Mouse (Mus musculus): ENCODE data around the gene Slc47a1. TPM values are rescaled to one million over a fixed set of nuclear protein-coding genes. Genes with fewer than 3 reads are reported as not detected.
"Not testable (repeated sequence)": the region's sequence is repeated elsewhere in the genome, so short reads cannot be mapped to it uniquely, and the experiment has no call there.

Slc47a1 gene
- polyA plus RNA-seq, 1 experiment from 2014 or later, result 0.19 TPM

DNA sequence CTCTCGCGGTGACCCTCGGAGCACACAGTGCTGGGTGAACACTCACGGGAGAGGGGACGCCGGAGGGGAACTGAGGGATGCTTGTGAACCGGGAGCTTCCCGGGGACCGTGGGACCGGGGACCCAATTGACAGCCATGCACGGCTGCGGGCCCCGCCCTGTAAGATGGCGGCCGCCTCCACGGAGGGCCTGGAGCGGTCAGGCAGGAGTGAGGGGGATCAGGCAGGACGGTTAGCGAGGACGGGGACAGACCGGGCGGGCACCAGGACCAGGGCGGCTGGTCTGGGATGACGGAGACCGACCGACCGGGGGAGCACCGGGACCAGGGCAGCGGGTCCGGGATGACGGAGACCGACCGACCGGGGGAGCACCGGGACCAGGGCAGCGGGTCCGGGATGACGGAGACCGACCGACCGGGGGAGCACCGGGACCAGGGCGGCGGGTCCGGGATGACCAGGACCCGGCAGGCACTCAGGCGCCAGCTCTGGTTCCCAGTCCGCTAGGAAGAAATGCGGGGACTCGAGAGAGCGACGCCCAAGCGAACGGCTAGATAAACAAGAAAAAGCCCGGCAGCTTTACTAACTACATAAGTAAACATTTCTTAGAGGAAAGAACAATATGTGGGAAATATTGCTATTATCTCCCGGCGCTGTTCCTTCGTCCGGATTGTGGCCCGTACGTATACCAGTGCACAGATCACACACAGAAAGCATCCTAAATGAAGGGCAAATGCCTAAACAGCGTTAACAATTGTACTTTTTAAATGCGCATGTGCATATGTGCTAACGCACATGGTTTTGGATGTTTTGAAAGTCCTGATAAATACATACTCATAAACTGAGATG, 30.3 kb upstream of the Slc47a1 start:
- WGBS, result under 1% methylated on average over 63 of the region's 64 CpGs

DNA sequence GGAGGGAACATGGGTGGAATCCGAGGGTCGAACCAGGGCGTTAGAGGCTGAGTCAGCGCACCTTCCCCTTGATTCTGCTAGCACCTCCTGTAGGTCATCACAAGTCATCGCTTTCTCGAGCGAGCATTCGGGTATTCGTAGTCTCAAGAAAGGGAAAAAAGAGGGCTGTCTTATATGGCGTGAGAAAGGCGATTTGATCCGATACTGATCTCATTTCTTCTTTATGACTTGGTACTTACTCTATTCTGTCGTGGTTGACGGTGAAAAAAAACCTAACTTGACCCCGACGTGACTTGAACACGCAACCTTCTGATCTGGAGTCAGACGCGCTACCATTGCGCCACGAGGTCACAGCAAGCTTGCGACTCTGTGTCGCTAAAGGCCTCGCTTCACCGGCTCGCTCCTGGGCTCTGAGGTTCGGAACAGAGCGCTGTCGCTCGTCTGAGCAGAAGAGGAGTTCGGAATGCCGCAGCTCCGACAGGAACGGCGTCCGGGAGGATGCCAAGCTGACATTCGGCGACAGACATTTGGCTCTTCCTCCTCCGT, 29.6 kb upstream of the Slc47a1 start:
- peak; percentile 95 for ATAC-seq (ENCODE audit: low FRiP score, low read depth)
- under 1% methylated on average over 39 of the region's 39 CpGs for WGBS

More for the DNA sequence above, 30.3 kb upstream of the Slc47a1 start:
- peak overlapping the region; percentile 99 for H3K27ac ChIP-seq (replicated peaks)
- ATAC-seq (ENCODE audit: low FRiP score, low read depth), result peak; percentile 93
- peaks cover 6% of the 10 kb centered on the region; the same call in 1 of the 2 replicates for H3K4me1 ChIP-seq (replicated peaks)
- H3K36me3 ChIP-seq, result no peaks in the 10 kb centered on the region
- H3K9ac ChIP-seq, result peak overlapping the region; percentile 76
- no peaks in the 10 kb centered on the region for H3K9me3 ChIP-seq
- H3K4me2 ChIP-seq, result peak overlapping the region; percentile 56
- H3K4me3 ChIP-seq, result peak overlapping the region; percentile 63
- H3K27me3 ChIP-seq, result no peaks in the 10 kb centered on the region

DNA sequence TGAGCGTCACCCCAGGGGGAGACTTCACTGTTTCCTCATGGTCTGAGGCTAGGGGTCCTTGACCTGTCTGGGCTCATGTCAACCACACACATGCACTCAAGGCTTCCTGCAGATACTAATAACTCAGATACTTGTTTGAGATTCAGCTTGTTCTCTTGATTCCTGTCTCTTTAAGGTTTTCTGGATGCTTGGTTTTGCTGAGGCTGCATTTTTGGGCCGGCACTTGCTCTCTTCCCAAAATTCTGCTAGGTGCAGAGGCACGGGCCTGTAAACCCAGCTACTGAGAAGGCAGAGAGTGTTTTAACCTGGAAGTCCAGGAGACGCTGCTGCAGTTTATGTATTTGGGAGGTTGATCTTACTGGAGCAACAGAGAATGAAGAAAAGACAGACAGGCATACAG, 23.6 kb upstream of the Slc47a1 start:
- H3K9ac ChIP-seq, result no peak overlapping the region
- H3K27ac ChIP-seq (replicated peaks), result no peak overlapping the region
- H3K4me3 ChIP-seq, result no peak overlapping the region
- H3K36me3 ChIP-seq, result no peaks in the 10 kb centered on the region
- 83% methylated on average over 4 of the region's 4 CpGs for WGBS
- no peaks in the 10 kb centered on the region for H3K27me3 ChIP-seq
- no peaks in the 10 kb centered on the region for H3K4me1 ChIP-seq (replicated peaks)
- H3K9me3 ChIP-seq, result no peaks in the 10 kb centered on the region
- ATAC-seq (ENCODE audit: low FRiP score, low read depth), result no peak
- no peak overlapping the region for H3K4me2 ChIP-seq

More for the DNA sequence above, 29.6 kb upstream of the Slc47a1 start:
- no peaks in the 10 kb centered on the region for H3K36me3 ChIP-seq
- peak overlapping the region; percentile 63 for H3K4me3 ChIP-seq
- H3K27me3 ChIP-seq, result no peaks in the 10 kb centered on the region
- no peaks in the 10 kb centered on the region for H3K9me3 ChIP-seq
- peaks cover 6% of the 10 kb centered on the region; the same call in 1 of the 2 replicates for H3K4me1 ChIP-seq (replicated peaks)
- peak overlapping the region; percentile 76 for H3K9ac ChIP-seq
- H3K4me2 ChIP-seq, result peak overlapping the region; percentile 56
- H3K27ac ChIP-seq (replicated peaks), result peak overlapping the region; percentile 99

- no peak overlapping the region for H3K4me2 ChIP-seq
- no peak overlapping the region for H3K27ac ChIP-seq (replicated peaks)
- no peak overlapping the region for H3K9ac ChIP-seq
- H3K27me3 ChIP-seq, result no peaks in the 10 kb centered on the region
- H3K36me3 ChIP-seq, result no peaks in the 10 kb centered on the region
- no peak overlapping the region for H3K4me3 ChIP-seq
- WGBS, result 84% methylated on average over 8 of the region's 8 CpGs
- H3K4me1 ChIP-seq (replicated peaks), result no peaks in the 10 kb centered on the region
- ATAC-seq (ENCODE audit: low FRiP score, low read depth), result no peak
- no peaks in the 10 kb centered on the region for H3K9me3 ChIP-seq
Observed at GRCm38 (mm10) chr11:61400681-61401346, 22.7 kb upstream of the Slc47a1 start.

DNA sequence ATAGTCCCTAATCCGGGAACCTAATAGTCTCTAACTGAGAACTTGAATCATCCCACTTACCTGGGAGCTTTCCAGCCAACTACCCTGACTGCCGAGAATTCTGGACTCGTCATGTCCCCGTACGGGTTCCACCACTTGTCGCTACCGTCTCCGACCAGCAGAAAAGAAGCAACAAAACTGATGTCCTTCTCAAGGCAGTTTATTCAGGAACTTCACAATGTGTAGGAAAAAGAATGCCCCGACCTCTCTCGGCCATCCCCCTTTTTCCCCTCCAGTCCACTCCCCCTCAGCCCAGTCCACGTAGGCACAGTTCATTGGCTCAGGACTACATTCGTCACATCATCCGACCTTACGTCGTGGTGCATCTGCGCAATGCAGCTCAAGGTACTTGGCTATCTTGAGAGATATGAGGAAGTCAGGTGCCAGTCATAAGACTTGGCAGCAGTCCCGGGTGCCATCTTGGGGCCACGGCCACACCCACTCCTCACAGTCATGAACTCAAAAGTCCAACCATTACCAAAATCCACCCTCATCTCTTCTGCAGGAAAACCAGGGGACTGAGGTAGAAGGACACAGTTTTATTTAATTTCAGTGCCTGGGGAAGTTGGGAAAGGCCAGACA, 19.4 kb upstream of the Slc47a1 start:
- ATAC-seq (ENCODE audit: low FRiP score, low read depth); H3K27me3 ChIP-seq; H3K9me3 ChIP-seq; H3K9ac ChIP-seq; H3K4me3 ChIP-seq; H3K27ac ChIP-seq (replicated peaks); H3K4me1 ChIP-seq (replicated peaks); H3K4me2 ChIP-seq; H3K36me3 ChIP-seq: not testable (repeated sequence)
- WGBS, result 93% methylated on average over 18 of the region's 18 CpGs

- no peak overlapping the region for H3K4me2 ChIP-seq
- no peak for ATAC-seq (ENCODE audit: low FRiP score, low read depth)
- no peak overlapping the region for H3K9ac ChIP-seq
- H3K4me1 ChIP-seq (replicated peaks), result no peaks in the 10 kb centered on the region
- H3K4me3 ChIP-seq, result no peak overlapping the region
- H3K36me3 ChIP-seq, result no peaks in the 10 kb centered on the region
- no peaks in the 10 kb centered on the region for H3K9me3 ChIP-seq
- WGBS, result 87% methylated on average over 4 of the region's 4 CpGs
- H3K27ac ChIP-seq (replicated peaks), result no peak overlapping the region
- H3K27me3 ChIP-seq, result no peaks in the 10 kb centered on the region
Observed at GRCm38 (mm10) chr11:61388936-61389335, 10.8 kb upstream of the Slc47a1 start.

GRCm38 (mm10) chr11:61388012-61388411, 9.9 kb upstream of the Slc47a1 start:
- 69% methylated on average over 6 of the region's 6 CpGs for WGBS
- Histone ChIP-seq H3K9me3 (no peaks in the 10 kb centered on the region), H3K36me3 (no peaks in the 10 kb centered on the region), H3K4me3 (no peak overlapping the region), H3K27me3 (no peaks in the 10 kb centered on the region), H3K4me1 (replicated peaks) (no peaks in the 10 kb centered on the region), H3K9ac (no peak overlapping the region), H3K27ac (replicated peaks) (no peak overlapping the region), H3K4me2 (no peak overlapping the region)
- no peak for ATAC-seq (ENCODE audit: low FRiP score, low read depth)

GRCm38 (mm10) chr11:61387233-61387632, 9.1 kb upstream of the Slc47a1 start:
- H3K27me3 ChIP-seq, result no peaks in the 10 kb centered on the region
- H3K4me1 ChIP-seq (replicated peaks), result no peaks in the 10 kb centered on the region
- WGBS, result 75% methylated on average over 6 of the region's 6 CpGs
- H3K36me3 ChIP-seq, result no peaks in the 10 kb centered on the region
- no peak overlapping the region for H3K9ac ChIP-seq
- no peaks in the 10 kb centered on the region for H3K9me3 ChIP-seq
- H3K27ac ChIP-seq (replicated peaks), result no peak overlapping the region
- H3K4me2 ChIP-seq, result no peak overlapping the region
- no peak overlapping the region for H3K4me3 ChIP-seq
- no peak for ATAC-seq (ENCODE audit: low FRiP score, low read depth)

- H3K27me3 ChIP-seq, result no peaks in the 10 kb centered on the region
- no peak for ATAC-seq (ENCODE audit: low FRiP score, low read depth)
- no peak overlapping the region for H3K4me3 ChIP-seq
- WGBS, result 92% methylated on average over 4 of the region's 4 CpGs
- no peaks in the 10 kb centered on the region for H3K9me3 ChIP-seq
- no peak overlapping the region for H3K27ac ChIP-seq (replicated peaks)
- H3K4me1 ChIP-seq (replicated peaks), result no peaks in the 10 kb centered on the region
- H3K4me2 ChIP-seq, result no peak overlapping the region
- H3K9ac ChIP-seq, result no peak overlapping the region
- H3K36me3 ChIP-seq, result no peaks in the 10 kb centered on the region
Observed at GRCm38 (mm10) chr11:61385725-61386124, 7.6 kb upstream of the Slc47a1 start.

- H3K27ac ChIP-seq (replicated peaks), result no peak overlapping the region
- H3K36me3 ChIP-seq, result no peaks in the 10 kb centered on the region
- 100% methylated on average over 1 of the region's 1 CpGs for WGBS
- H3K4me2 ChIP-seq, result no peak overlapping the region
- no peak for ATAC-seq (ENCODE audit: low FRiP score, low read depth)
- no peak overlapping the region for H3K9ac ChIP-seq
- peaks cover 5% of the 10 kb centered on the region for H3K4me1 ChIP-seq (replicated peaks)
- H3K9me3 ChIP-seq, result no peaks in the 10 kb centered on the region
- no peak overlapping the region for H3K4me3 ChIP-seq
- H3K27me3 ChIP-seq, result peaks cover 24% of the 10 kb centered on the region
Observed at GRCm38 (mm10) chr11:61381272-61381671, 3.1 kb upstream of the Slc47a1 start.

GRCm38 (mm10) chr11:61378651-61379050, 506 bp upstream of the Slc47a1 start:
- Histone ChIP-seq H3K4me1 (replicated peaks) (peaks cover 5% of the 10 kb centered on the region), H3K4me3 (no peak overlapping the region), H3K27ac (replicated peaks) (no peak overlapping the region), H3K27me3 (peaks cover 28% of the 10 kb centered on the region), H3K9ac (no peak overlapping the region), H3K4me2 (no peak overlapping the region), H3K9me3 (no peaks in the 10 kb centered on the region), H3K36me3 (no peaks in the 10 kb centered on the region)
- WGBS, result 84% methylated on average over 4 of the region's 4 CpGs
- ATAC-seq (ENCODE audit: low FRiP score, low read depth), result no peak

DNA sequence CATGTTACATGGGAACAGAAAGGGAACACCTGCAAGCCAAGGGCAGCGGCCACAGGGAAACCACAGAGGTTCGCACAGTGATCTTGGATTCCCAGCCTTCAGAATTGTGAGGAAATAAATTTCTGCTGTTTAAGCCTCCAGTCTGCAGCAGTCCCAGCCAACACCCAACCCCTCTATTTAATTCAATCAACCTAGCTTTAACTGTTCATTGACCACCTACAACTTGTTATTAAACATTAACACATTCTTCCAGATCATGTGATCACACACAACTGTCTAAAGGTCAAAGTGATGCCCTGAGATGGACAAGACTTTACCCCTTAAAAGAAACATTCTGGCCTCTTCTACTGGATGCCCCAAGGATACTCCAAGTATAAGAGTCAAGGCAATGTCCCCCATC, 9.5 kb downstream of the Slc47a1 start:
- ATAC-seq (ENCODE audit: low FRiP score, low read depth), result no peak
- 96% methylated on average over 2 of the region's 2 CpGs for WGBS
- Histone ChIP-seq H3K9ac (no peak overlapping the region), H3K4me1 (replicated peaks) (no peaks in the 10 kb centered on the region), H3K4me3 (no peak overlapping the region), H3K9me3 (no peaks in the 10 kb centered on the region), H3K27ac (replicated peaks) (no peak overlapping the region), H3K36me3 (no peaks in the 10 kb centered on the region), H3K4me2 (no peak overlapping the region), H3K27me3 (no peaks in the 10 kb centered on the region)
